Mouse (Mus musculus) midbrain, embryonic 11.5 days (tissue): ENCODE measurements around the gene Rai1. TPM values are rescaled to one million over a fixed set of nuclear protein-coding genes. Genes with fewer than 3 reads are reported as not detected.

Experiments
- ATAC-seq: fragments of 200-750 bp; cut with Nextera tagmentation; 2 replicates; pipeline ENCODE4 v1.8.0; 2017; ENCODE audit warnings: moderate TSS enrichment, moderate library complexity; ENCODE audit not compliant: low FRiP score
- DNase-seq: peaks from one replicate; pipeline ENCODE4 v3.0.0; 2015; ENCODE audit warnings: low spot score; ENCODE audit errors: missing footprints
- H3K27ac ChIP-seq: fragments of 300-500 bp; sonication (generic); 2 replicates; pipeline ENCODE4 v1.5.1; 2014; ENCODE audit warnings: low read depth, low read length
- H3K27me3 ChIP-seq: fragments of 300-500 bp; sonication (generic); 2 replicates; pipeline ENCODE4 v1.6.1; 2014; ENCODE audit warnings: mild to moderate bottlenecking, low read length, moderate library complexity, mixed read lengths; ENCODE audit not compliant: control insufficient read depth, insufficient read depth
- H3K36me3 ChIP-seq: fragments of 300-500 bp; sonication (generic); 2 replicates; pipeline ENCODE4 v1.6.1; 2014; ENCODE audit warnings: mild to moderate bottlenecking, low read length, moderate library complexity, mixed read lengths; ENCODE audit not compliant: control insufficient read depth, insufficient read depth
- H3K4me1 ChIP-seq: fragments of 300-500 bp; sonication (generic); 2 replicates; pipeline ENCODE4 v1.6.1; 2014; ENCODE audit warnings: low read length; ENCODE audit not compliant: control insufficient read depth, insufficient read depth
- H3K4me2 ChIP-seq: fragments of 300-500 bp; sonication (generic); 2 replicates; pipeline ENCODE4 v1.6.1; 2014; ENCODE audit warnings: mild to moderate bottlenecking, moderate library complexity
- H3K4me3 ChIP-seq: fragments of 300-500 bp; sonication (generic); 2 replicates; pipeline ENCODE4 v1.5.1; 2014; ENCODE audit warnings: low read depth, low read length
- H3K9ac ChIP-seq: fragments of 300-500 bp; sonication (generic); 2 replicates; pipeline ENCODE4 v1.6.1; 2014; ENCODE audit warnings: low read length
- H3K9me3 ChIP-seq: fragments of 300-500 bp; sonication (generic); 2 replicates; pipeline ENCODE4 v1.6.1; 2016; ENCODE audit warnings: low read length; ENCODE audit not compliant: control insufficient read depth
- WGBS: fragments of 180-500 bp; shearing (Covaris S2); extraction: QIAGEN DNeasy Blood & Tissue Kit; methylation state at CpG from one replicate; pipeline ENCODE4 v1.1.7; 2014; 5-methylcytosine and 5-hydroxymethylcytosine counted together
- polyA plus RNA-seq: library from polyadenylated mRNA; unstranded; fragments of >200 nt; fragmentation: Nextera tagmentation; extraction: Ambion mirVana; gene quantifications from 2 replicates; pipeline ENCODE4 v1.2.1, GENCODE M21; 2014

Rai1 gene
- polyA plus RNA-seq, 1 experiment from 2014 or later: 23.9 TPM

DNA sequence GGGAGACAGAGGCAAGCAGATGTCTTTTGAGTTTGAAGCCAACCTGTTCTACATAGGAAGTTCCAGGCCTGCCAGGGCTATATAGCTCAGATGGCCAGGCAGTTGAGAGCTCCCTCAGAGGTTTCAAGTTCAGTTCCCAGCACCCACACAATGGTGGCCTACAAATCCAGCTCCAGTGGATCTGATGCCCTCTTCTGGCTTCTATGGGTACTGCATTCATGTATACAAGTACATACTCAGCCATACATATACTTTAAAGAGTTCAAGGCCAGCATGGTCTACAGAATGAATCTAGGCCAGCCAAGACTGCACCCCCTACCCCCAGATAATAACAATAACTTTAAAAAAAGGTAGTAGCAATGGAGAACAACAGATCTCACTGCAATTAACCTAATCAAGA lies 90.3 kb downstream of the Rai1 start:
- no peak overlapping the region for H3K4me2 ChIP-seq
- ATAC-seq: no peak
- H3K27me3 ChIP-seq: no peaks in the 10 kb centered on the region
- H3K4me1 ChIP-seq: no peaks in the 10 kb centered on the region; the same call in 1 of the 2 replicates
- no peak overlapping the region for H3K4me3 ChIP-seq
- no peak overlapping the region for H3K9ac ChIP-seq
- DNase-seq: no peak
- H3K36me3 ChIP-seq: peaks cover 18% of the 10 kb centered on the region
- H3K27ac ChIP-seq: no peak overlapping the region
- peaks cover 6% of the 10 kb centered on the region; the same call in 1 of the 2 replicates for H3K9me3 ChIP-seq

- peaks cover 6% of the 10 kb centered on the region; the same call in 1 of the 2 replicates for H3K9me3 ChIP-seq
- 89% methylated on average over 5 of the region's 5 CpGs for WGBS
- H3K4me2 ChIP-seq: no peak overlapping the region
- no peaks in the 10 kb centered on the region for H3K27me3 ChIP-seq
- ATAC-seq (no peak), DNase-seq (no peak)
- H3K27ac ChIP-seq: no peak overlapping the region
- H3K4me1 ChIP-seq: no peaks in the 10 kb centered on the region; the same call in 1 of the 2 replicates
- no peak overlapping the region for H3K4me3 ChIP-seq
- H3K9ac ChIP-seq: no peak overlapping the region
- H3K36me3 ChIP-seq: peaks cover 22% of the 10 kb centered on the region
Observed at GRCm38 (mm10) chr11:60196344-60196743, 91.5 kb downstream of the Rai1 start.

- Histone ChIP-seq H3K4me1 (no peaks in the 10 kb centered on the region; the same call in 1 of the 2 replicates), H3K27ac (no peak overlapping the region)
- no peak for ATAC-seq
Observed at GRCm38 (mm10) chr11:60197998-60198619, 93.3 kb downstream of the Rai1 start.

GRCm38 (mm10) chr11:60198651-60199050 lies 93.8 kb downstream of the Rai1 start:
- Histone ChIP-seq H3K4me3 (no peak overlapping the region), H3K9ac (no peak overlapping the region), H3K4me1 (no peaks in the 10 kb centered on the region; the same call in 1 of the 2 replicates), H3K9me3 (peaks cover 6% of the 10 kb centered on the region; the same call in 1 of the 2 replicates), H3K27ac (no peak overlapping the region), H3K4me2 (no peak overlapping the region), H3K36me3 (peaks cover 29% of the 10 kb centered on the region), H3K27me3 (no peaks in the 10 kb centered on the region)
- ATAC-seq (no peak), DNase-seq (no peak)
- 93% methylated on average over 12 of the region's 12 CpGs for WGBS

More at GRCm38 (mm10) chr11:60197998-60198619, 93.3 kb downstream of the Rai1 start:
- Histone ChIP-seq H3K4me2 (no peak overlapping the region), H3K4me3 (no peak overlapping the region), H3K27me3 (no peaks in the 10 kb centered on the region), H3K9me3 (peaks cover 6% of the 10 kb centered on the region; the same call in 1 of the 2 replicates), H3K36me3 (peaks cover 23% of the 10 kb centered on the region), H3K9ac (no peak overlapping the region)
- WGBS: 82% methylated on average over 24 of the region's 24 CpGs
- DNase-seq: peak; percentile 85

DNA sequence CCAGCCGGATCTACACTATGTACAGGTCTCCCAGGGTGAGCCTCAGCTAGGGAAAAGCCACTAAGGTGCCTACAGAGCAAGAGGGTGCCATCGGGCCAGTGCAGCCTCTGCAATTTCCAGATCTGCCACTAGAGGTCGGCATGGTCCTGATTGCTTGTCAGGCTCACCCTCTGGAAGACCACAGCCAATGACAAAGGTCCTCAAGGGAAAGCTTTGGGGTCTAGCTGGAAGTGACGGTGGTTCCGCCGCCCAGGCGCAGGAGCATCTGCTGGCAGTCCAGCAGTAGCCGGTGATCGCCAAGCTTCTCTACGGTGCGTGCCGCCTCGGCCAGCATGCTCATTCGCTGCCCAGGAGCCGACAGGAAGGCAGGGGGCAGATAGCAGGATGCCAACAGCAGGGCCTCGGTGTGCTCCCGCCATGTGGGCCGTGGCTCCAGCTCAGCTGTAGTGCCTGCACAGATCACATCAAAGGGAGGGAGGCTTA lies 94.9 kb downstream of the Rai1 start:
- ATAC-seq (peak; percentile 74), DNase-seq (peak; percentile 100)
- H3K4me2 ChIP-seq: no peak overlapping the region
- H3K27me3 ChIP-seq: no peaks in the 10 kb centered on the region
- 16% methylated on average over 18 of the region's 18 CpGs for WGBS
- no peaks in the 10 kb centered on the region; the same call in 1 of the 2 replicates for H3K4me1 ChIP-seq
- H3K4me3 ChIP-seq: no peak overlapping the region
- peak overlapping the region; percentile 9; the same call in 1 of the 2 replicates for H3K9ac ChIP-seq
- peaks cover 3% of the 10 kb centered on the region; the same call in 1 of the 2 replicates for H3K9me3 ChIP-seq
- peaks cover 29% of the 10 kb centered on the region for H3K36me3 ChIP-seq
- H3K27ac ChIP-seq: peak overlapping the region; percentile 58

- H3K4me3 ChIP-seq: no peak overlapping the region
- H3K4me2 ChIP-seq: no peak overlapping the region
- peak overlapping the region; percentile 58 for H3K27ac ChIP-seq
- H3K9ac ChIP-seq: peak overlapping the region; percentile 16; the same call in 1 of the 2 replicates
- H3K4me1 ChIP-seq: no peaks in the 10 kb centered on the region; the same call in 1 of the 2 replicates
- DNase-seq (peak; percentile 86), ATAC-seq (no peak)
- peaks cover 27% of the 10 kb centered on the region for H3K36me3 ChIP-seq
- no peaks in the 10 kb centered on the region for H3K27me3 ChIP-seq
- 88% methylated on average over 11 of the region's 11 CpGs for WGBS
- no peaks in the 10 kb centered on the region for H3K9me3 ChIP-seq
Observed at GRCm38 (mm10) chr11:60200384-60200783, 95.6 kb downstream of the Rai1 start.

DNA sequence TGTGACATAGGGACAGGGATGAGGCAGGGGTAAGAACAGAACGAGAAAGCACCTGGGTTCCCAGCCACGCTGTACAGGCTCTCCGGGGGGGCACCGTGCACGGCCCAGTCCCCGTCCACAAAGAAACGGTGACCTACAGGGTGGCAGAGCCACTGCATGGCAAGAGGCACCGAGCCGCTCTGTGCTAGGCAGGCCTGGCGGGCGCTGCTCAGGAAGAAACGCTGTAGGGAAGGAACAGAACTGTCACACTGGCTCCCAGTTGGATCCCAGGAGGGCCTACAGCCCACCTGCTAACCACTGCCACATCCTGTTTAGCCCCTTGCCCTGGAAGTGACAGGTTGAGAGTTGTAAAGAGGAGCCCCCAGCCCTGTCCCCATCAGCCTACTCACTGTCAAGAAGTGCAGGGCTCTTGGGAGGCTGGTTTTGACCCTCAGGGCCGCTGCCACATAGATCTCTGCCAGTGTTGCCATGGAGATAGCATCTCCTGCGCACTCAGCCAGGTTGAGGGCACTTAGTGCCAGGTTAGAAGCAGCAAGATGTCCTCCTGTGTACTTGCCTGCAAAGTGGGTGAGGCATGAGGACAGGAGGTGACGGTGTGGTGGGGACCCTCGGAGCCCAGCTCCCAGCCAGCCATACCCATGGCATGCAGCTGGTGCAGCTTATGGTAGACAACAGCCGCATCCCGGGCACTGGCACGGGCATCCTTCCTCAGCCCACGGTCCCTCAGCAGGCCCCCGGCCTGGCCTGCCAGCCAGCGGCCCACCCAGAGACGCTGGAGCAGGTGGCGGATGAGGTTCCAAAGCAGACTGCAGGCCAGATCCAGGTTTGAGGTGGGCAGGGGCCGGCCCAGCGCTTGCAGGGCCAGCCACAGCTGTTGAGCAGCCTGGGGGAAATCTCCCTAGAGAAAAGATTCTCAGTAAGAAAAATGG lies 98.2 kb downstream of the Rai1 start:
- Histone ChIP-seq H3K9me3 (no peaks in the 10 kb centered on the region), H3K36me3 (peaks cover 34% of the 10 kb centered on the region), H3K27ac (no peak overlapping the region), H3K4me3 (no peak overlapping the region), H3K27me3 (no peaks in the 10 kb centered on the region), H3K4me1 (peaks cover 7% of the 10 kb centered on the region), H3K4me2 (no peak overlapping the region), H3K9ac (no peak overlapping the region)
- ATAC-seq (no peak), DNase-seq (no peak)
- 93% methylated on average over 26 of the region's 26 CpGs for WGBS

- Histone ChIP-seq H3K9ac (no peak overlapping the region), H3K4me1 (peaks cover 27% of the 10 kb centered on the region), H3K27me3 (no peaks in the 10 kb centered on the region), H3K9me3 (no peaks in the 10 kb centered on the region), H3K36me3 (peaks cover 34% of the 10 kb centered on the region), H3K27ac (no peak overlapping the region), H3K4me3 (no peak overlapping the region), H3K4me2 (no peak overlapping the region)
- WGBS: 90% methylated on average over 12 of the region's 12 CpGs
- DNase-seq (no peak), ATAC-seq (no peak)
Observed at GRCm38 (mm10) chr11:60205026-60205425, 100.2 kb downstream of the Rai1 start.
